Mouse (Mus musculus) liver, adult 2 months (tissue): ENCODE measurements at regions not wholly inside any gene's neighbourhood (a gene's known extent, or its start where the extent isn't known, plus 50 kb on each side); places are given as distances from the start of the nearest gene placed in this dataset.

ENCODE experiments used
- CTCF ChIP-seq: fragments of 200-500 bp; IDR thresholded peaks from 2 replicates; pipeline ENCODE4 v1.5.1; 2011; ENCODE audit warnings: low read depth, low read length, control low read depth
- POLR2A ChIP-seq: fragments of 200-500 bp; IDR thresholded peaks from 2 replicates; pipeline ENCODE4 v1.6.1; 2011; ENCODE audit warnings: low read length, control low read depth; ENCODE audit not compliant: insufficient read depth; ENCODE audit errors: extremely low read depth

GRCm38 (mm10) chr8:93592302-93592651, 56.6 kb upstream of the Ces5a start:
- TF ChIP-seq CTCF, result no peak
- TF ChIP-seq POLR2A, result no peak
